Mouse (Mus musculus) G1E (cell line): ENCODE data around the gene Cdk13.

ENCODE experiments used
- CTCF ChIP-seq: IDR thresholded peaks from 2 replicates; pipeline ENCODE4 v1.5.1; 2012; ENCODE audit warnings: low read depth, low read length, inconsistent platforms, mixed read lengths
- GATA1 ChIP-seq: IDR thresholded peaks from 2 replicates; pipeline ENCODE4 v1.6.1; 2012; ENCODE audit warnings: borderline replicate concordance, low read length, inconsistent platforms, mixed read lengths

DNA sequence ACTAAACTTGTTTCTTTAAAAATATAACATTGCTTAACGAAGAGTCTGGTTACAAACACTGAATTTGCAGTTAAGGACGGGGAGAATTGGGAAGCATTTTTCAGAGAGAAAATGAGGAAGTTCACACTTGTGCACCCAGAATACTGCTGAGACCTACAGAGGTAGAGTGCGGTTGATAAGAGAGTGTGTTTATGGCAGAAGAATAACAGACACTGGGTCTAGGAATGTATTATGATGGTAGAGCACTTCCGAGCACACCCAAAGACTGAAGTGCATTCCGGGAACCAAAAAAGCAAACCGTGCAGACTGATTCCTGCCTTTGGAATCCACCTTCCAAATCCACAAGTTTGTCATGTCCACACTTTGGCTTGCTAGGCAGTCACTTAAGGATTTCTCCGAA is 31.9 kb upstream of the Cdk13 start:
- TF ChIP-seq GATA1 (no peak), CTCF (no peak)
